ENCODE assay signal across 8 mouse cellular contexts in genomic region chr3:69597816-69598215, GRCm38 (mm10). TPM values are rescaled to one million over a fixed set of nuclear protein-coding genes. Genes with fewer than 3 reads are reported as not detected.
DNase-seq lines count a peak whose midpoint lies in the region; ATAC-seq lines count a peak whose summit lies in the region.

No protein-coding gene starts in this region.

- peak overlapping the region; percentile 85 for H3K9ac ChIP-seq in heart, embryonic 13.5 days
- H3K9ac ChIP-seq in hindbrain, embryonic 13.5 days: peak overlapping the region; percentile 91
- peak overlapping the region; percentile 88 for H3K9ac ChIP-seq in midbrain, embryonic 14.5 days (replicated peaks; ENCODE audit: low read length)

- H3K4me1 ChIP-seq in heart, embryonic 13.5 days: peaks cover 17% of the 10 kb centered on the region
- H3K4me1 ChIP-seq in brown adipose tissue, adult 24 weeks (ENCODE audit: control insufficient read depth, insufficient read depth, insufficient read length, low read length): peaks cover 7% of the 10 kb centered on the region
- H3K4me1 ChIP-seq in hindbrain, embryonic 13.5 days (replicated peaks): peaks cover 42% of the 10 kb centered on the region
- peaks cover 25% of the 10 kb centered on the region for H3K4me1 ChIP-seq in midbrain, embryonic 14.5 days (ENCODE audit: control insufficient read depth, insufficient read depth, low read length)

- no peak for ATAC-seq in heart, embryonic 13.5 days (ENCODE audit: extremely low read depth, insufficient number of reproducible peaks, low FRiP score, low TSS enrichment)
- peak; percentile 12 for ATAC-seq in hindbrain, embryonic 13.5 days (ENCODE audit: low FRiP score)
- no peak for ATAC-seq in midbrain, embryonic 14.5 days (ENCODE audit: low FRiP score, low TSS enrichment)

- peak overlapping the region; percentile 77 for H3K4me3 ChIP-seq in heart, embryonic 13.5 days
- peak overlapping the region; percentile 82 for H3K4me3 ChIP-seq in brown adipose tissue, adult 24 weeks (ENCODE audit: insufficient read depth, low read depth, low read length)
- H3K4me3 ChIP-seq in hindbrain, embryonic 13.5 days: peak overlapping the region; percentile 81
- H3K4me3 ChIP-seq in midbrain, embryonic 14.5 days (replicated peaks; ENCODE audit: low read depth, low read length): peak overlapping the region; percentile 76

- H3K27ac ChIP-seq in heart, embryonic 13.5 days (replicated peaks): no peak overlapping the region
- H3K27ac ChIP-seq in brown adipose tissue, adult 24 weeks (replicated peaks; ENCODE audit: low read depth, low read length): peak overlapping the region; percentile 62
- H3K27ac ChIP-seq in hindbrain, embryonic 13.5 days: peak overlapping the region; percentile 88
- peak overlapping the region; percentile 86 for H3K27ac ChIP-seq in midbrain, embryonic 14.5 days (replicated peaks; ENCODE audit: low read depth, low read length)

- 17% methylated on average over 7 of the region's 7 CpGs for WGBS in heart, embryonic 13.5 days
- WGBS in hindbrain, embryonic 13.5 days: 5% methylated on average over 7 of the region's 7 CpGs
- 6% methylated on average over 7 of the region's 7 CpGs for whole genome bisulfite sequencing in midbrain, embryonic 14.5 days

- H3K4me2 ChIP-seq in heart, embryonic 13.5 days: peak overlapping the region; percentile 89
- H3K4me2 ChIP-seq in hindbrain, embryonic 13.5 days: peak overlapping the region; percentile 76
- peak overlapping the region; percentile 78 for H3K4me2 ChIP-seq in midbrain, embryonic 14.5 days (ENCODE audit: low read length)

- DNase-seq in heart, postnatal 14 days: no peak
- peak; percentile 51 for DNase-seq in midbrain, embryonic 14.5 days
- no peak for DNase-seq in gastrocnemius, adult 8-10 months (ENCODE audit: low spot score in 2 of 2)
- no peak for DNase-seq in cerebellum, adult 9-10 months
- no peak for DNase-seq in MN1 (ENCODE audit: low spot score)

- H3K27me3 ChIP-seq in heart, embryonic 13.5 days (replicated peaks): no peaks in the 10 kb centered on the region
- H3K27me3 ChIP-seq in hindbrain, embryonic 13.5 days: peaks cover 4% of the 10 kb centered on the region; the same call in 1 of the 2 replicates
- H3K27me3 ChIP-seq in midbrain, embryonic 14.5 days (ENCODE audit: control insufficient read depth, insufficient read depth, low read length): no peaks in the 10 kb centered on the region

- intact Hi-C loops in heart, postnatal 14 days (cut with DNase I): loop anchor here (2.0 kb wide), 1 partner anchor 105 kb away; no protein-coding TSS in a partner anchor

- no peaks in the 10 kb centered on the region for H3K36me3 ChIP-seq in heart, embryonic 13.5 days
- peaks cover 3% of the 10 kb centered on the region; the same call in 1 of the 2 replicates for H3K36me3 ChIP-seq in hindbrain, embryonic 13.5 days
- H3K36me3 ChIP-seq in midbrain, embryonic 14.5 days (ENCODE audit: control insufficient read depth, insufficient read depth, low read length): no peaks in the 10 kb centered on the region

- no peaks in the 10 kb centered on the region for H3K9me3 ChIP-seq in heart, embryonic 13.5 days
- no peaks in the 10 kb centered on the region for H3K9me3 ChIP-seq in hindbrain, embryonic 13.5 days
- no peaks in the 10 kb centered on the region for H3K9me3 ChIP-seq in midbrain, embryonic 14.5 days (ENCODE audit: control insufficient read depth, low read length)

RNA-seq across cellular contexts. Expression of gene B3galnt1, which starts 0.9 kb away (rescaled TPM):
- 23.7 and 27.0 TPM in 2 replicates for polyA plus RNA-seq in heart, embryonic 13.5 days (2015; fragmentation: Nextera tagmentation; extraction: Ambion mirVana)
- total RNA-seq in heart, postnatal 14 days (2021): 1 to 10 TPM; 2.8 to 3.2 TPM
- polyA plus RNA-seq in brown adipose tissue, adult 24 weeks (2012; ENCODE audit: insufficient read depth, insufficient read length, missing spikeins): 6.9 and 8.8 TPM in 2 replicates
- 78.8 and 79.4 TPM in 2 replicates for polyA plus RNA-seq in hindbrain, embryonic 13.5 days (2015; fragmentation: Nextera tagmentation; extraction: Ambion mirVana)
- polyA plus RNA-seq in midbrain, embryonic 14.5 days (2014; fragmentation: Nextera tagmentation; extraction: Ambion mirVana): 93.0 and 94.6 TPM in 2 replicates
- 1 to 10 TPM in 3 of 4 experiments, under 1 TPM in 1; 0.90 to 1.9 (median 1.5) TPM for total RNA-seq in gastrocnemius, adult 8-10 months (2022)
